In the genomic region with DNA sequence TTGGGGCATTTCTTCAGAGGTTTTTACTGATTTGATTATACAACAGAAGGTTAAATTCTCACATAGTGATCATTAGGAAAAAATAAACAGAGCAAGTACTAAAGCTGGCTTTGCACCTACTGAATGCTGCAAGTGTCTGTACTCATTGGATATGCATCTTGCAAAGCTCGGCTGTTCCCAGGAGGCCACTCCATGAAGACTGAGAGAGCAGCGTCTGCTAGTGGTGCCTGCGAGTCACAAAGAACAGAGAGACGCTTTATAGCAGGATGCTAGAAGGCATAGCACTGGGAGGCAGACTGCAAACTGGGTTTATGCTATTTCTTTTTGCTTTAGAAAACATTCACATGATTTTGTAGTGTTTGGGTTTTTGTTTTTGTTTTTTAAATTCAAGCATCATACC, we compare ENCODE assay signal across 8 mouse cellular contexts.
DNase-seq lines count a peak whose midpoint lies in the region; ATAC-seq and TF ChIP-seq lines count a peak whose summit lies in the region.
"Had no signal": no experiment of that assay in that cellular context is flagged by ENCODE, and none has a peak within 500 bp of the region (broad histone marks: within the 10 kb centered on the region; RNA-seq: fewer than 3 reads in every experiment).

No protein-coding gene starts in this region.

- DNase-seq in embryo, embryonic 10.5 days (ENCODE audit: low spot score), result peak; percentile 44
- DNase-seq in forebrain, postnatal 0 days, result peak; percentile 87
- DNase-seq in layer of hippocampus, postnatal 25 days (ENCODE audit: extremely low spot score in 1 of 2, low spot score in 1 of 2), result peak; percentile 19 to 24
- DNase-seq in natural killer cell, adult 2 months (ENCODE audit: low spot score in 2 of 2), result no peak
- no peak for DNase-seq in liver, postnatal 0 days
- DNase-seq: liver had no signal

- TF ChIP-seq EP300 in liver, postnatal 0 days (IDR thresholded peaks at IDR 0.05; ENCODE audit: low read depth), result no peak

- 7% methylated on average over 4 of the region's 4 CpGs for WGBS in forebrain, postnatal 0 days
- 4% methylated on average over 4 of the region's 4 CpGs for WGBS in neural tube, embryonic 14.5 days
- 24% methylated on average over 4 of the region's 4 CpGs for WGBS in kidney, embryonic 15.5 days
- WGBS in liver, postnatal 0 days (ENCODE audit: insufficient replicate concordance), result 30% methylated on average over 4 of the region's 4 CpGs

- H3K27me3 ChIP-seq in forebrain, postnatal 0 days (ENCODE audit: insufficient read depth, low read length), result no peaks in the 10 kb centered on the region
- no peaks in the 10 kb centered on the region for H3K27me3 ChIP-seq in neural tube, embryonic 14.5 days (ENCODE audit: control insufficient read depth, insufficient read depth, low read length)
- no peaks in the 10 kb centered on the region for H3K27me3 ChIP-seq in kidney, embryonic 15.5 days
- H3K27me3 ChIP-seq in liver, postnatal 0 days (ENCODE audit: insufficient read depth, low read length), result no peaks in the 10 kb centered on the region

- peak; percentile 98 for ATAC-seq in forebrain, postnatal 0 days
- ATAC-seq in neural tube, embryonic 14.5 days (ENCODE audit: low read depth), result peak; percentile 96
- no peak for ATAC-seq in kidney, embryonic 15.5 days (replicated peaks; ENCODE audit: low FRiP score)
- ATAC-seq in liver, postnatal 0 days, result no peak

- TF ChIP-seq CTCF in forebrain, postnatal 0 days (IDR thresholded peaks at IDR 0.05; ENCODE audit: low read depth), result peak; percentile 84
- no peak for TF ChIP-seq CTCF in liver, postnatal 0 days (IDR thresholded peaks at IDR 0.05; ENCODE audit: low read depth)

- H3K4me2 ChIP-seq in forebrain, postnatal 0 days (ENCODE audit: low read depth), result peak overlapping the region; percentile 9; the same call in 1 of the 2 replicates
- no peak overlapping the region for H3K4me2 ChIP-seq in neural tube, embryonic 14.5 days (ENCODE audit: low read depth, low read length)
- H3K4me2 ChIP-seq in kidney, embryonic 15.5 days, result no peak overlapping the region
- H3K4me2 ChIP-seq in liver, postnatal 0 days (ENCODE audit: low read depth, low read length), result no peak overlapping the region

- peak overlapping the region; percentile 57; the same call in 1 of the 2 replicates for H3K27ac ChIP-seq in forebrain, postnatal 0 days (ENCODE audit: low read depth, low read length)
- peak overlapping the region; percentile 61 for H3K27ac ChIP-seq in neural tube, embryonic 14.5 days (ENCODE audit: low read depth, low read length)
- H3K27ac ChIP-seq in kidney, embryonic 15.5 days, result no peak overlapping the region
- no peak overlapping the region for H3K27ac ChIP-seq in liver, postnatal 0 days (ENCODE audit: low read depth)

- H3K4me1 ChIP-seq in forebrain, postnatal 0 days (ENCODE audit: insufficient read depth), result no peaks in the 10 kb centered on the region
- peaks cover 5% of the 10 kb centered on the region; the same call in 1 of the 2 replicates for H3K4me1 ChIP-seq in neural tube, embryonic 14.5 days (ENCODE audit: control insufficient read depth, insufficient read depth, low read length)
- H3K4me1 ChIP-seq in kidney, embryonic 15.5 days, result no peaks in the 10 kb centered on the region
- H3K4me1 ChIP-seq in liver, postnatal 0 days (ENCODE audit: insufficient read depth), result no peaks in the 10 kb centered on the region

- no peaks in the 10 kb centered on the region; the same call in 1 of the 2 replicates for H3K36me3 ChIP-seq in forebrain, postnatal 0 days (ENCODE audit: insufficient read depth)
- no peaks in the 10 kb centered on the region for H3K36me3 ChIP-seq in neural tube, embryonic 14.5 days (ENCODE audit: control insufficient read depth, insufficient read depth, low read length)
- H3K36me3 ChIP-seq in kidney, embryonic 15.5 days, result no peaks in the 10 kb centered on the region
- no peaks in the 10 kb centered on the region for H3K36me3 ChIP-seq in liver, postnatal 0 days (replicated peaks; ENCODE audit: insufficient read depth, low read length)

- H3K9ac ChIP-seq in forebrain, postnatal 0 days, result no peak overlapping the region
- H3K9ac ChIP-seq in neural tube, embryonic 14.5 days (replicated peaks; ENCODE audit: low read depth, low read length), result no peak overlapping the region
- no peak overlapping the region for H3K9ac ChIP-seq in kidney, embryonic 15.5 days
- H3K9ac ChIP-seq in liver, postnatal 0 days (replicated peaks), result no peak overlapping the region

- no peak overlapping the region for H3K4me3 ChIP-seq in forebrain, postnatal 0 days (ENCODE audit: low read depth, low read length)
- H3K4me3 ChIP-seq in neural tube, embryonic 14.5 days (ENCODE audit: low read depth, low read length), result no peak overlapping the region
- no peak overlapping the region for H3K4me3 ChIP-seq in kidney, embryonic 15.5 days (replicated peaks)
- no peak overlapping the region for H3K4me3 ChIP-seq in liver, postnatal 0 days (ENCODE audit: low read depth, low read length)

- H3K9me3 ChIP-seq in forebrain, postnatal 0 days (ENCODE audit: low read length), result no peaks in the 10 kb centered on the region
- H3K9me3 ChIP-seq in neural tube, embryonic 14.5 days (ENCODE audit: control insufficient read depth, low read length), result no peaks in the 10 kb centered on the region
- H3K9me3 ChIP-seq in kidney, embryonic 15.5 days (replicated peaks), result no peaks in the 10 kb centered on the region
- no peaks in the 10 kb centered on the region for H3K9me3 ChIP-seq in liver, postnatal 0 days (ENCODE audit: low read length)

Comparison
In these comparisons a context has a peak if more than half of its experiments do, and no peak if none do; other contexts are left out.
1. DNase-seq: peak in embryo, embryonic 10.5 days (single experiment), forebrain, postnatal 0 days (single experiment) and layer of hippocampus, postnatal 25 days (2 of 2); none in natural killer cell, adult 2 months (0 of 2) and liver, postnatal 0 days (single experiment).
2. ATAC-seq: peak in forebrain, postnatal 0 days (single experiment) and neural tube, embryonic 14.5 days (single experiment); none in kidney, embryonic 15.5 days (single experiment) and liver, postnatal 0 days (single experiment).
3. H3K27ac ChIP-seq: peak in forebrain, postnatal 0 days (single experiment) and neural tube, embryonic 14.5 days (single experiment); none in kidney, embryonic 15.5 days (single experiment) and liver, postnatal 0 days (single experiment).